Comparison of ENCODE assay signal across 19 mouse cellular contexts in genomic region chr2:65316721-65317120, GRCm38 (mm10). TPM values are rescaled to one million over a fixed set of nuclear protein-coding genes. Genes with fewer than 3 reads are reported as not detected.
"Had no signal": no experiment of that assay in that cellular context is flagged by ENCODE, and none has a peak within 500 bp of the region (broad histone marks: within the 10 kb centered on the region; RNA-seq: fewer than 3 reads in every experiment).

No protein-coding gene starts in this region.

- H3K9me3 ChIP-seq: midbrain, embryonic 10.5 days; midbrain, embryonic 12.5 days; neural tube, embryonic 12.5 days; stomach, embryonic 15.5 days had no signal

- H3K4me3 ChIP-seq: midbrain, embryonic 10.5 days; midbrain, embryonic 12.5 days; neural tube, embryonic 12.5 days; stomach, embryonic 15.5 days had no signal

- H3K36me3 ChIP-seq: midbrain, embryonic 10.5 days; midbrain, embryonic 12.5 days; neural tube, embryonic 12.5 days; stomach, embryonic 15.5 days had no signal

- H3K27ac ChIP-seq: midbrain, embryonic 10.5 days; midbrain, embryonic 12.5 days; neural tube, embryonic 12.5 days; stomach, embryonic 15.5 days; stomach, postnatal 0 days had no signal

- DNase-seq: lung, adult 18-20 months; lung, embryonic 14.5 days; lung, postnatal 10 days; lung, postnatal 4 days; midbrain, embryonic 14.5 days; right cerebral cortex, postnatal 14 days; thymus, postnatal 14 days; thymus, postnatal 36 days had no signal

- H3K27me3 ChIP-seq: midbrain, embryonic 12.5 days; neural tube, embryonic 12.5 days; stomach, embryonic 15.5 days had no signal

- H3K9ac ChIP-seq: lung, embryonic 14.5 days; midbrain, embryonic 12.5 days; neural tube, embryonic 12.5 days; stomach, embryonic 15.5 days had no signal

- H3K4me2 ChIP-seq: lung, embryonic 14.5 days; midbrain, embryonic 12.5 days; neural tube, embryonic 12.5 days; stomach, embryonic 15.5 days had no signal

- H3K4me1 ChIP-seq: midbrain, embryonic 10.5 days; neural tube, embryonic 12.5 days; stomach, embryonic 15.5 days had no signal

RNA-seq across cellular contexts. Expression of gene Slc38a11, which starts 47.1 kb away (rescaled TPM):
- total RNA-seq: megakaryocyte, adult 5-6 weeks; megakaryocyte-erythroid progenitor cell, adult 5-6 weeks; monocyte, adult 5-6 weeks; neutrophil, adult 5-6 weeks had no signal
- polyA plus RNA-seq: lung, embryonic 14.5 days; lung, embryonic 16.5 days; thymus, postnatal 0 days had no signal
